Mouse (Mus musculus): ENCODE results near the gene Gja5. TPM values are rescaled to one million over a fixed set of nuclear protein-coding genes. Genes with fewer than 3 reads are reported as not detected.

The Gja5 gene
- polyA plus RNA-seq, 1 experiment from 2014 or later = 48.3 TPM

- ATAC-seq (no peak), DNase-seq (ENCODE audit: low spot score) (no peak)
- H3K4me2 ChIP-seq (replicated peaks; ENCODE audit: low read depth, low read length) = no peak overlapping the region
- no peak overlapping the region for H3K4me3 ChIP-seq (ENCODE audit: low read depth, low read length)
- no peak overlapping the region for H3K27ac ChIP-seq (ENCODE audit: low read length)
- no peak for TF ChIP-seq CTCF (IDR thresholded peaks at IDR 0.05)
- no peak for TF ChIP-seq EP300 (IDR thresholded peaks at IDR 0.05)
- H3K9me3 ChIP-seq (ENCODE audit: low read length) = no peaks in the 10 kb centered on the region
- 95% methylated on average over 14 of the region's 14 CpGs for WGBS
- H3K36me3 ChIP-seq (ENCODE audit: insufficient read depth, low read length) = peaks cover 21% of the 10 kb centered on the region; the same call in 1 of the 2 replicates
- H3K27me3 ChIP-seq (replicated peaks; ENCODE audit: insufficient read depth, low read length) = no peaks in the 10 kb centered on the region
- H3K9ac ChIP-seq (replicated peaks; ENCODE audit: low read depth) = no peak overlapping the region
- no peaks in the 10 kb centered on the region for H3K4me1 ChIP-seq (ENCODE audit: insufficient read depth, low read depth, low read length)
Observed at GRCm38 (mm10) chr3:96882061-96882849, 22.2 kb upstream of the Gja5 start.

GRCm38 (mm10) chr3:96883690-96884089, 20.8 kb upstream of the Gja5 start:
- 91% methylated on average over 7 of the region's 7 CpGs for WGBS
- DNase-seq (ENCODE audit: low spot score) (no peak), ATAC-seq (no peak)
- no peak overlapping the region for H3K4me3 ChIP-seq (ENCODE audit: low read depth, low read length)
- no peak overlapping the region for H3K27ac ChIP-seq (ENCODE audit: low read length)
- no peaks in the 10 kb centered on the region for H3K4me1 ChIP-seq (ENCODE audit: insufficient read depth, low read depth, low read length)
- H3K36me3 ChIP-seq (ENCODE audit: insufficient read depth, low read length) = peaks cover 20% of the 10 kb centered on the region; the same call in 1 of the 2 replicates
- TF ChIP-seq CTCF (IDR thresholded peaks at IDR 0.05) (no peak), EP300 (IDR thresholded peaks at IDR 0.05) (no peak)
- no peaks in the 10 kb centered on the region for H3K9me3 ChIP-seq (ENCODE audit: low read length)
- no peak overlapping the region for H3K4me2 ChIP-seq (replicated peaks; ENCODE audit: low read depth, low read length)
- no peaks in the 10 kb centered on the region for H3K27me3 ChIP-seq (replicated peaks; ENCODE audit: insufficient read depth, low read length)
- H3K9ac ChIP-seq (replicated peaks; ENCODE audit: low read depth) = no peak overlapping the region

GRCm38 (mm10) chr3:96902336-96902999, 2.0 kb upstream of the Gja5 start:
- TF ChIP-seq EP300 (IDR thresholded peaks at IDR 0.05) (no peak), CTCF (IDR thresholded peaks at IDR 0.05) (no peak)
- no peak for DNase-seq (ENCODE audit: low spot score)

GRCm38 (mm10) chr3:96904851-96905541, 503 bp downstream of the Gja5 start, which contains the start of gene Gpr89:
Gene Gpr89, minus strand, starts transcription at chr3:96905346.
- under 1% methylated on average over 40 of the region's 40 CpGs for WGBS
- no peak within 1 kb of the TSS for H3K27ac ChIP-seq (ENCODE audit: low read length)
- peak; percentile 99 for ATAC-seq
- no peaks in the 10 kb centered on the region for H3K4me1 ChIP-seq (ENCODE audit: insufficient read depth, low read depth, low read length)
- no peaks in the 10 kb centered on the region for H3K9me3 ChIP-seq (ENCODE audit: low read length)
- TF ChIP-seq CTCF (IDR thresholded peaks at IDR 0.05) = no peak
- TF ChIP-seq EP300 (IDR thresholded peaks at IDR 0.05) = no peak
- peak; percentile 95 for DNase-seq (ENCODE audit: low spot score)
- no peaks in the 10 kb centered on the region for H3K36me3 ChIP-seq (ENCODE audit: insufficient read depth, low read length)
- peak within 1 kb of the TSS; percentile 94 for H3K4me2 ChIP-seq (replicated peaks; ENCODE audit: low read depth, low read length)
- H3K9ac ChIP-seq (replicated peaks; ENCODE audit: low read depth) = peak within 1 kb of the TSS; percentile 71
- no peaks in the 10 kb centered on the region for H3K27me3 ChIP-seq (replicated peaks; ENCODE audit: insufficient read depth, low read length)
- peak within 1 kb of the TSS; percentile 73 for H3K4me3 ChIP-seq (ENCODE audit: low read depth, low read length)

More at GRCm38 (mm10) chr3:96902336-96902999, 2.0 kb upstream of the Gja5 start:
- Histone ChIP-seq H3K9me3 (ENCODE audit: low read length) (no peaks in the 10 kb centered on the region), H3K4me3 (ENCODE audit: low read depth, low read length) (no peak overlapping the region), H3K4me2 (replicated peaks; ENCODE audit: low read depth, low read length) (no peak overlapping the region), H3K27ac (ENCODE audit: low read length) (no peak overlapping the region), H3K4me1 (ENCODE audit: insufficient read depth, low read depth, low read length) (no peaks in the 10 kb centered on the region), H3K36me3 (ENCODE audit: insufficient read depth, low read length) (no peaks in the 10 kb centered on the region), H3K27me3 (replicated peaks; ENCODE audit: insufficient read depth, low read length) (no peaks in the 10 kb centered on the region), H3K9ac (replicated peaks; ENCODE audit: low read depth) (no peak overlapping the region)
- no peak for ATAC-seq
- 82% methylated on average over 4 of the region's 4 CpGs for WGBS

GRCm38 (mm10) chr3:96905592-96905991, 1.1 kb downstream of the Gja5 start:
- Histone ChIP-seq H3K9me3 (ENCODE audit: low read length) (no peaks in the 10 kb centered on the region), H3K4me3 (ENCODE audit: low read depth, low read length) (peak overlapping the region; percentile 73), H3K4me2 (replicated peaks; ENCODE audit: low read depth, low read length) (peak overlapping the region; percentile 94), H3K27me3 (replicated peaks; ENCODE audit: insufficient read depth, low read length) (no peaks in the 10 kb centered on the region), H3K4me1 (ENCODE audit: insufficient read depth, low read depth, low read length) (no peaks in the 10 kb centered on the region), H3K27ac (ENCODE audit: low read length) (no peak overlapping the region), H3K36me3 (ENCODE audit: insufficient read depth, low read length) (no peaks in the 10 kb centered on the region), H3K9ac (replicated peaks; ENCODE audit: low read depth) (no peak overlapping the region)
- no peak for ATAC-seq
- no peak for TF ChIP-seq CTCF (IDR thresholded peaks at IDR 0.05)
- no peak for TF ChIP-seq EP300 (IDR thresholded peaks at IDR 0.05)
- 39% methylated on average over 9 of the region's 9 CpGs for WGBS
- no peak for DNase-seq (ENCODE audit: low spot score)

GRCm38 (mm10) chr3:96920991-96921390, 16.5 kb downstream of the Gja5 start:
- no peak for DNase-seq (ENCODE audit: low spot score)
- no peak overlapping the region for H3K9ac ChIP-seq (replicated peaks; ENCODE audit: low read depth)
- ATAC-seq = no peak
- H3K4me2 ChIP-seq (replicated peaks; ENCODE audit: low read depth, low read length) = no peak overlapping the region
- H3K36me3 ChIP-seq (ENCODE audit: insufficient read depth, low read length) = no peaks in the 10 kb centered on the region
- TF ChIP-seq CTCF (IDR thresholded peaks at IDR 0.05) (no peak), EP300 (IDR thresholded peaks at IDR 0.05) (no peak)
- no peaks in the 10 kb centered on the region for H3K4me1 ChIP-seq (ENCODE audit: insufficient read depth, low read depth, low read length)
- WGBS = 69% methylated on average over 7 of the region's 7 CpGs
- no peak overlapping the region for H3K27ac ChIP-seq (ENCODE audit: low read length)
- no peak overlapping the region for H3K4me3 ChIP-seq (ENCODE audit: low read depth, low read length)
- no peaks in the 10 kb centered on the region for H3K27me3 ChIP-seq (replicated peaks; ENCODE audit: insufficient read depth, low read length)
- no peaks in the 10 kb centered on the region for H3K9me3 ChIP-seq (ENCODE audit: low read length)
